Mouse (Mus musculus): ENCODE results near the gene Tulp3.

- no peak for TF ChIP-seq POLR2A (IDR thresholded peaks at IDR 0.05; ENCODE audit: insufficient read depth, low read depth, low read length)
- no peak for TF ChIP-seq CTCF (IDR thresholded peaks at IDR 0.05)
Measured at GRCm38 (mm10) chr6:128273507-128273906, 82.1 kb downstream of the Tulp3 start.
